Mouse (Mus musculus): Measurements from ENCODE around the gene Pcyt1b. TPM values are rescaled to one million over a fixed set of nuclear protein-coding genes. Genes with fewer than 3 reads are reported as not detected.
A peak's percentile ranks its signal among the peaks of the same experiment; 100 is the strongest.

Pcyt1b gene
- total RNA-seq, 2 experiments from 2014 or later, result 1.5 to 2.9 TPM

DNA sequence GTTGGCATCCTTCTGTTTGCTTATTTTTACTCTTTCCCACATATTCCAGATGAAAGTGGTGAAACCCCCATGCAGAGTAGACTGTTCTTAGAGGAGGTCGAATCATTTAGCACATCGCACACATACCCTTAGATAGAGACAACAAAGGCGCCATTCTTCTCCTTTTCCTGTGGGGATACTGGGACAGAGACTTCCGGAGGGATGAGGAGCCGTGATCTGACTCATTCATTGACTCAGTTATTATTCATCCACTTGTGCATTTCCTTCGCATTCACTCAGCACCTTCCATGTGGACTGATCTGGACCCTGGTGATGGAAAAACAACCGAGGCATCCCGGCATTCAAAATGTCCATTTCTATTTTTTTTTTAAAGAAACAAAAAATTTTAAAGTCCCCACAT lies 76.2 kb downstream of the Pcyt1b start:
- ATAC-seq (replicated peaks; ENCODE audit: poor library complexity), result no peak

DNA sequence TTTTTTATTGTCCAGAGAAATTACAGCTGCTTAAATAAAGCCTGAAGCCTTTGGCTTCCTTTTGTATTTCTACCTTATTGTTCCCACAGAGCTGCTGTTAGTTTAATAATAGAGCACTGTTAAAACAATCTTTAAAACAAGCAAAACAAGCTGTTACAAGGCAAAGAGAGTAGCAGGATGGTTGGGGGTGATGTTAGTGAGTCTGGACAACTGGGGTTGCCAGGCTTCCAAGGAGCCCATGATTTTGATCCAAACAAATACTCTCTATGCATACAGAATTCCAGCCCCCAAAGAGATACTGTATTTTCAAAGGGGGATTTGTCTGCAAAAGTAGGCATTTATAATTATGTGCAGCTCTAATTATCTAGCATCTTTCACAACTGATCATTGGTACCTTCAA lies 77.7 kb downstream of the Pcyt1b start:
- no peak for ATAC-seq (replicated peaks; ENCODE audit: poor library complexity)

DNA sequence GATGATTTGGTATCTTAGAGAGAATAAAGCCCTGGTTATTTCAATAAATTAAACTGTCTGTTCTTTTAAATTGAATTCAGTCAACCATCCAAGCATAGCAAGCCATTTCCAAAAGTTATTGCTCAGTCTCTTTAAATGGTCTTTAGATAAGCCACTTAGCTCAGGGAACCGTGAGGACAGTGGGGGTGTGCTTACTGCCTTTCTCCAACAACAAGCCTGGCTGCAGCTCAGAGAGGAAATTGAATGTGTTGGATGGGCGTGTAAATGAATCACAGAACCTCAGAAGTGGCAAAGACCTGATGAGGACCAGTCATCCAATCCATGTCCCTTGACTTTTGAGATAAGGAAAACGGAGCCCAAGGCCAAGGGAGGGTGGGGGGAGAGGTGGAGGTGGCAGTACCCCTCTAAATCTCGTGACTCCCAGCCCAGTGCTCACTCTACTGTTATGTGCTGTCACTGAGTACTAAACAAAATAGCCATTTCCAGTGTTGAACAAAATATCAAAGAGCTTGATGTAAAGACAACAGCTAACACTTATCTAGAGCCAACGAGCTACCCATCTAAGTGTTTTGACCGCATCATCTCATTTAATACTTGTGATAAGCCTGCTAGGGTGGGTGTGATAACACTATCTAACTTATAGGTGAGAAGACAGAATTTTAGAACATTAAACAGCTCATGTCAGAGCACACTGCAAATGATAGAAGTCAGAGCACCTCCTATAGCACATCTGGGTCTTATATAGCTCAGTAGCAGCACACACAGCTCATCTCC lies 78.5 kb downstream of the Pcyt1b start:
- no peak for ATAC-seq (replicated peaks; ENCODE audit: poor library complexity)

DNA sequence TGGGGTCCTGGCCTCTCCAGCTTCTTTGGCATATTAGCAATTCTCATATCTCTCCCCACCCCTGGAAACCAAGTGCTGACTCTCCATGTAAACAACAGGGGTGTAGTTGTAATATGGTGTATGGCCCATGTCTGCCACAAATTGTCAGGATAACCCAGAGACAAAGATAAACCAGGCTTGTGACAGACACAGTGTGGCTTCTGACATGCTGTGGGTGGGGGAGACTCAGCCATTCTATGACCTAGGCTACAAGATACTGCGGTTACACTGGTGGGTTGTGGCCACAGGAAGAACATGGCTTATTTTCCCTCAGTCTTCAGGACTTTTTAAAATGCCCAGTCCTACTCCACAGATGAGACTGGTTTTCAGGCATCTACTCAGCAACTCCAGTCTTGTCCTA lies 94.5 kb downstream of the Pcyt1b start:
- peak; percentile 43 for ATAC-seq (replicated peaks; ENCODE audit: poor library complexity)

DNA sequence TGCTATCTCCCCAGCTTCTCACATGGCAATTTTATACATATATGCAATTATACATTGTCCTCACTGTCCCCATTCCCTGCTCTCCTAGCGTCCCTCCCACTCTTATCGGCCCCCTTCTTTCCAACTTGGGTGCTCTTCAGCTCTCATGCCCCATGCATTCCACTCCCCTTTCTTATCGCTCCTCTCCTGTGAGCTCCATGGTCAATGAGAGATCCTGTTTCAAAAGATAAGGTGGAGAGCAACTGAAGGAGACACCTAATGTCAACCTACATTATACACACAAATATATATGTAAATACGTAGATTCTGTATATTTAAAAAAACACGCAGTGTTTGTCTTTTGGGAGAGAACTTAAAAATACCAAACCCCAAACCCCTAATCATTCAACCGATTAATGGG lies 95.9 kb downstream of the Pcyt1b start:
- ATAC-seq (replicated peaks; ENCODE audit: poor library complexity), result peak; percentile 89

DNA sequence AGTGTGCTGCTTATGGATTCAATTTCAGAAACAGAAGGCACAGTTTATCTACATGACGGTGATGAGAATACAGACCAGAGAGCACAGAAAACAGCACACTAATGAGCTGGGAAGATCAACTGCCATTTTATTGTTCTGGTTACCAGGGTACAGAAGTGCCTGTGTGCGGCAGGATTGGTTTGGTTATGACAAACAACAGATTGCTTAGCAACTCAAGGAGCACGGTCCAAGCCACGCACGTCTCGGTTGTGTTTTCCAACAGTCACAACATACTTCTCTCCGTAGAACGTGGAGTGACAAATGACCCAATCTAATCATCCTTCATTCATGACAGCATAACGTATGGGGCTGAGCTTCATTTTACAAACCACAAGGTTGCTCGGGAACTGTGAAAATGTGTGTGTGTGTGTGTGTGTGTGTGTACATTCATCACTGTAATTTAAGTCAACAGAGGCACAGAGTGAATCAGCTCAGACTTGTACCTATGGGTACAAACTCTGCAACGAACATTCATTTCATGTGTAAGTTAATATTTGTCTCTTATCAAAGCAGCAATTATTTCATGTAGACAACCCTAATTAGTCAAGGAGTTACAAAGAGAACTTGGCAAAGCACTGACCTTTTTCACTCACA lies 100.7 kb downstream of the Pcyt1b start:
- no peak for ATAC-seq (replicated peaks; ENCODE audit: poor library complexity)

DNA sequence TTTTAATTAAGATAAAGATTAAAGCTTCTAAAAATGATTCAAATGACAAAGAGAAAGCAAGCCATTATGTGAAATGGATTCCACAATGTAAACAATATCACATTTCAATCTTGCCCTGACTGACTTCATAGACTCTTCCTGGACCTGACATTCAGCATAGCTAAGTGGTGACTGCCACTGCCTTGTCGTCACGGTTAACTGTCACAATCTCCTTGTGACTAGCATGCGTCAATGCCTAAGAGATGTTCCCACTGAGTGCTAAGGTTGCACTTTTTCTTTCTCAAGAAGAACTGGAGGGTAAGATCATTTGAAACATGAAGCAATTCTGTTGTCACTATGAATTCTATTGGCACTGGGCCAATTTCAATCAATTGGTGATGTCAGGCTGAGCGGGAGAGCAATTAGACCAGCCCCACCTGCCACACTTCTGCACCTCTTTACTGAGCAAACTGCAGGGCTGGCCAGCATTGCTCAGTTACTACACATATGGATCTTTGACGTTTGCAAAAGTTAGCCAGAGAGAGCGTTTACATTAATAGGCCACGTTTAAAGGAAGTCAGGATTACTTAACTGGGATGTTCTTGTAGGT lies 102.3 kb downstream of the Pcyt1b start:
- ATAC-seq (replicated peaks; ENCODE audit: poor library complexity), result peak; percentile 50; the same call in 1 of the 2 replicates

DNA sequence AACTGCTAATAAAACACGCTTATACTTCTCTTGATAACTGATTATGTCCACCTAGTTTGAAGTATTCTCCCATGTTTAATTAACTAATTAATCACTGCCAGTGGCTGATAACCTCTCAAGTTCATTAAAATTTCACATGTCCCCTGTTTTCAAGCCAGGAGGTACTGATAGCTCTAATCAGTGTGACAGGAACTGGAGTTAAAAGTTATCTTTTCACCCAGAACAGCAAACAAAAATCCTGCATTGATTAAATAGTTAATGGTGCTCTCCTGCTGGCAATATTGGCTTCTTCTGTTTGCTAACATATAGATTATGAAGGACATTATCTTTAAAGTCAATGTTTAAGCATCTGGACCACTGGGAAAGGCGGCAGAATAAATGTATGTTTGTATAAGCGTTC lies 106.1 kb downstream of the Pcyt1b start:
- no peak for ATAC-seq (replicated peaks; ENCODE audit: poor library complexity)

DNA sequence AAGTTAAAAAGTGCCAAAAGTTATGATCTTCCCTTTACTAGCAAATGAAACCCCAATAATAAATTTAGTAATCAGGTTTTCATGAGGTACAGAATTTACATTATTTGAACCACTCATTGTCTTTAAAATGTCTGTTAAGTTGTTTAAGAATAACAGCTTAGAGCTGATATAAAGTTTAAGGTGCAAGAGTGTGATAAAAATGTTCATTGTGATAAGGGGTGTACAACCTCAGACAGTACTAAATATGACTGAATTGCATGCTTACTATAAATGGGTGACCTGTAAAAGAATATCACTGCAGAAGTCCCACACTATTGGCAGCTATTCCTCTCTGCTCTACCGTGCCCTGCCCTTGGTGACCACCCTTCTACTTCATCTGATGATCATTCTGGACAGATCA lies 134.9 kb downstream of the Pcyt1b start:
- peak; percentile 69 for ATAC-seq (replicated peaks; ENCODE audit: poor library complexity)

DNA sequence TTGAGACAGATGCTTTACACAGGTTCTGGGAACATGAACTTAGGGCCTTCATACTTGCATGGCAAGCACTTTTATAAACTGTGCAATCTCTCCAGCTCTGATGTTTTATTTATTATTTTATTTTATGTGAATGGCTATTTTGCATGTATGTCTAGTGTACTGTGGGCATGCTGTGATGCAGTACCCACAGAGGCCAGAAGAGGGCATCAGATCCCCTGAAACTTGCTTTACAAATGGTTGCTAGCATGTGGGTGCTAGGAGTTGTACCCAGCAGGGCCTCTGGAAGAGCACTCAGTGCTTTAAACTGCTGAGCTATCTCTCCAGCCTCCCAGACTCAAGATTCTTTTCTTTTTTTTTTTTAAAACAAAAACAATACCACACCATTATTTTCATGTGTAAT lies 138.5 kb downstream of the Pcyt1b start:
- ATAC-seq (replicated peaks; ENCODE audit: poor library complexity), result peak; percentile 87

Other genes with a start within 250 kb of the Pcyt1b start
- 68.0 and 68.9 TPM in 2 replicates for gene Pola1, start 22.7 kb upstream of the Pcyt1b start, total RNA-seq (2015)
- gene Pola1, start 22.7 kb upstream of the Pcyt1b start, total RNA-seq (2017), result 114 and 142 TPM in 2 replicates
- gene Pdk3, start 177.3 kb downstream of the Pcyt1b start, total RNA-seq (2015), result 90.5 and 95.2 TPM in 2 replicates
- gene Pdk3, start 177.3 kb downstream of the Pcyt1b start, total RNA-seq (2017), result 47.6 and 59.3 TPM in 2 replicates